Mouse (Mus musculus) spleen, postnatal 10 days (tissue): ENCODE measurements around the gene Samd4b.
A peak's percentile ranks its signal among the peaks of the same experiment; 100 is the strongest.
"Not testable (repeated sequence)": the region's sequence is repeated elsewhere in the genome, so short reads cannot be mapped to it uniquely, and the experiment has no call there.

Experiments used
- DNase-seq, 2 experiments: peaks; one replicate each; pipeline ENCODE4 v3.0.0; 2021 to 2022; ENCODE audit warnings: low spot score in 2 of 2

Samd4b gene

DNA sequence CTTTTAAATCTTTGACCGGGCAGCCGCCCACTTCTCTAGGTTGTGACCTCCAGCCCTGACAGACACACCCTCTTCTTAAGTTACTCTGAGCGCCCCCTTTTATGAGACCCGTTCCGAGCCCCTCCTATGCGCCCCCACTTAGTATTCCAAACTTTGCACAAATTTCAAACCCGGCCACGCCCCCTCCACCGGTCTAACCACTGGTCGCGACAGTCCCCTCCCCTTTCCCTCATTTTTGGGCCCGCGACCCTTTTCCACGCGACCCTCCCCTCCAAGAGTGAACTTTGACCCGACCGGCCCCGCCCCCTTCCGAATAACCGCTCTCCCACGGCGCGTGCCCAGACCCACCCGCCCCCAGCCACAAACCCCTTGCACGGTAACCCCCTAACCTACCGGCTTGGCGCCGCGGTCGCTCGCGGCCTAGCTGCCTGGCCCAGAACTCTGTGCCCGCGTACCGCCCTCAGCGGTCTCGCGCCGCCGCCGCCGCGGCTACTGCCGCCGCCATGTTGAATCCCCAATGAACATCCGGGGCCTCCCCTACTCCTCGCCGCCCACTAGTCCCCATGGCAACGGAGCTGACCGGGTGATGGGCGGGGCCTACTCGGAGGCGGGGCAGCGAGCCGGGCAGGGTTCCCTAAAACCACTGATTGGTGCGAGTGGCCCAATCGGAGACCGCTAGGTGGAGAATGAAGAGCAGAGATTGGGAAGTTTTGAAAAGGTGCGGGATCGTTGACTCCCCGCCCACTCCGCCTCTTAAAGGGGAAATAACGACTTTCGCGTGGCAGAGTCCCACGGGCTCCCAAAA is at the start of gene Samd4b, which contains the start of gene Pak4:
TSS of gene Samd4b (minus strand) at position 503 of the 805 bp plus-strand sequence.
TSS of gene Pak4 (minus strand) at position 544 of the 805 bp plus-strand sequence.
- peak; percentile 99 to 100 for DNase-seq

DNA sequence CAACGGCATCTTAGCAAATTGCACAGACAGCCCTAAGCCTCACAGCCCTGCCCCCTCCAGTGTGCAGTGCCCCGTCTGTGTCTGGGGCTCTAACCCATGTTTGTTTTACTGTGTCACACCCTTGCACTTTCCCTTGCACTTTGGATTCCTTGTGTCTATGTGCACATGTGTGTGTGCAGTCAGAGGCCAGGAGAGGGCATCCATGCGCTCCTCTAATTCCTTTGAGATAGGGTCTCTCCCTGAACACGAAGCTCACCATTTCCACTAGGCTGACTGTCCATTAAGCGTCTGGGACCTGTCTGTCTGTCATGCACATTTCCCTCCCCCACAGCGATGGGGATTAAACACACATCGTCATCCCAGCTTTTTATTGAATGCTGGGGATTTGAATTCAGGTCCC is 49.1 kb upstream of the Samd4b start:
- DNase-seq = no peak

DNA sequence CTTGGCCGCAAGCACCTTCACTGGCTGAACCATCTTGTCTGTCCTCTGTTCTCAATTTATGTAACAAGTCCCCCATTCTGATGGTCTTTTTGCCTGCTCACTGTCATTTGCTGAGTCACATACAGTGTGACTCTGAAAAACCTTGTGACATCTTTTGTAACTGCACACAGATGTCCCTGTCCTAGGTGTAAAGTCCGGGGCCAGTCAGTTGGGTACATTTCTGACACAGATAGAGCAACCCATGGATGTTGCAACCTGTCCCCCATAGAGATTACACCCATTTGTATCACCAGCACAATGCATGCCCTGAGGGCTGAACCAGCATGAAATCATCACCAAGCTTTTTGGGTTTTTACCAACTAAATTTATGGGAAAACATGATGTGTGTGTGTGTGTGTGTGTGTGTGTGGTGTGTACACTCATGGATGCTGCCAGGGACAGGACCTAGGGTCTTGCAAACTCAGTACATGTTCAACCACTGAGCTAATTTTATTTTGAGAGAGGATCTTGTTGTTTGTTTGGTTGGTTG is 48.1 kb upstream of the Samd4b start:
- DNase-seq = no peak

DNA sequence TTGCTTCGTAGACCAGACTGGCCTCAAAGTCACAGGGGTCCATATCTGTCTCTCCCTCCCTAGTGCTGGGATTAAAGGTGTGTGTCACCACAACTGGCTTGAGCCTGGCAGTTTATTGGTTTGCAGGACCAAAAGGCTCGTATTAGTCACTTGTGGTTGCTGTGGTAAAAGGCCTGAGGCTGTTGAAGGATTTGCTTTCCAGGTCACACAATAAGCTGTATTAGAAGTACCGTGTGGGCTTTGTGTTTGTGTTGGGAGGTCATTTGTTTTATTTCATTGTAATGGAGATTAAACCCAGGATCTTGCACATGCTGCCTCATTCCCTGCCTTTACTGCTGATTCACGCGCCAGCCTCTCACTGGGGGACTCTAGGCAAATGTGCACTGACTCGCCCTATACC is 47.4 kb upstream of the Samd4b start:
- no peak for DNase-seq

DNA sequence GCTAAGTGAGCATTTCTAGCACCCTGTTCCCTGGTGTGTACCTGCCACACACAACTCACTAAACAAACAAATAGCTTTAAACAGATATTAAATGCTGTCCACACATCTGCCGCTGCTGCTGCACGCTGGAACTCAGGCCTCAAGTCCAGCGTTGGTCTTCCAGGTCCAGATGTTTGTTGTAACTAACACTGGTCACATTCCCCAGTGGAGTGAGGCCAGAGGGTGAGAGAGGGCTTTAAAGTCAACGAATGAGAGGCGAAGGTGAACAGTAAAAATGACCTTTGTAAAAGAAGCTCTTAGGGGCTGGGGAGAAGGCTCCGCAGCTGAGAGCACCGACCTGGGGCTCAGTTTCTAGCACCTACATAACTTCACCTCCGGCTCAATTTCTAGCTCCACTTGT is 43.6 kb upstream of the Samd4b start:
- no peak for DNase-seq

DNA sequence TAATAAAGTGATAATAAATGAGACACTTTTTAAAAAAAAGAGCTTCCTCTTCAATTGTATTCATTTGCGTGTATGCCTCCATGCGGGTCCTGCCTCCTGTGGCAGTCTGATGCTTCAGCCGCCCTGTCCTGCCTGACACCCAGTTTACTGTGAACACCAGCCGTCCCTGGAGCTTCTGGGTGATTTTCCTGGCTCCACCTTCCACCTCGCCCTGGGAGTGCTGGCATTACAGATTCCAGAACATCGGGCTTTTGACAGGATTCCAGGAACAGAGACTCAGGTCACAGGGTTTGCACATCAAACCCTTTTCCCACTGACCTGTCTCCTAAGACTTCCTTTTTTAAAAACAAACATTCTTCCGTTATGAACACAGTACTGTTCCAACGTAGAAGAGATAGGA is 39.6 kb upstream of the Samd4b start:
- DNase-seq = no peak

DNA sequence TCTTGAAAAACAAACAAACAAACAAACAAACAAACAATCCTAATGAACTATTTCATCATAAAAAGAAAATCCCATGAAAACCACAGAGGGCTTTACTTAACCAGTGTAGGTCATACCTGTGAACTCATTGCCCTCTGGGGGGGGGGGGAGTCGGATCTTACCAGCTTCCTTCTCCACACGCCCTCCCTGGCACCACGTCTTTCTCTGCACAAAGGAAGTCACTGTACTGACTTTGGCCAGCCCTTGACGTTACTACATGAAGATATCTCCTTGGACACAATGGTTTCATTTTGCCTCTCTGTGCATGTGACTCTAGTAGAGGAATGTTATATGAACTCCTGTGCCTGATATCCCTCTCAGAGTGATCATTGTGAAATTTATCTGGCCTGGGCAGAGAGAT is 36.2 kb upstream of the Samd4b start:
- DNase-seq = no peak

DNA sequence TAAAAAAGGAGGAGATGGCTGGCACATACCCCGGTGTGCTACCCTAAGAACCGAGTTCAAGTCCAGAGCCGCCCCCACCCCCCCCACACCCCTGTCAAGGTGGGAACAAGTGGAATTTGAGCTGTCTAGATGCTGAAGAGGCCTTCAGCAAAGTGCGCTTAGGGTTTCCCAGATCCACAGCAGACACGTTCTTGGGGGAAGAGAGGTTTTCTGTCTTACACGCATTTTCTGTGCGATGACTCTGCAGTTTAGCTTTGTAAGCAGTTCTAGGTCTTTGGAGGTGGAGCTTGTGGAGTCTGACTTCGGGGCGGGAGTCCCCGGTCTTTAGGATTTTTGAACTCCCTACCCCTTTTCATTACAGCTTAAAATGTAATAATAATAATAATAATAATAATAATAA is 33.1 kb upstream of the Samd4b start, which contains the start of gene Acp7:
TSS of gene Acp7 (minus strand) at position 260 of the 400 bp plus-strand sequence.
- no peak for DNase-seq

DNA sequence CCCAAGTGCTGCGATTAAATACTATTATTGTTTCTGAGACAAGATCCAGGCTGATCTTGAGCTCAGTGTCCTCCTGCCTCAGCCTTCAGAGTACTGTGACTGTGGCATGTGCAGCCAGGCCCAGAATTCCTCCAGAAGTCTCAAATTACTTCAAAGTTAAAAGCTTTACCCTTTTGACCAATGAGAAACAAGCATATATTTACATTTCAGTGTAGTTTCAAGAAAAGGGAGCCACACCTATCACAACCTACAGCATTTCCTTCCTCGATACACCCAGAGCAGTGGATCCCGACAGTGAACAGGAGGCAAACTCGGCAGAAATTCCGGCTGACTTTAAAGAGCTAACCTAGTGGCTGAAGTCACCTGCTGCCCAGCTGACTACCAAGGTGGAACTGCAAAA is 26.8 kb upstream of the Samd4b start:
- DNase-seq = no peak

DNA sequence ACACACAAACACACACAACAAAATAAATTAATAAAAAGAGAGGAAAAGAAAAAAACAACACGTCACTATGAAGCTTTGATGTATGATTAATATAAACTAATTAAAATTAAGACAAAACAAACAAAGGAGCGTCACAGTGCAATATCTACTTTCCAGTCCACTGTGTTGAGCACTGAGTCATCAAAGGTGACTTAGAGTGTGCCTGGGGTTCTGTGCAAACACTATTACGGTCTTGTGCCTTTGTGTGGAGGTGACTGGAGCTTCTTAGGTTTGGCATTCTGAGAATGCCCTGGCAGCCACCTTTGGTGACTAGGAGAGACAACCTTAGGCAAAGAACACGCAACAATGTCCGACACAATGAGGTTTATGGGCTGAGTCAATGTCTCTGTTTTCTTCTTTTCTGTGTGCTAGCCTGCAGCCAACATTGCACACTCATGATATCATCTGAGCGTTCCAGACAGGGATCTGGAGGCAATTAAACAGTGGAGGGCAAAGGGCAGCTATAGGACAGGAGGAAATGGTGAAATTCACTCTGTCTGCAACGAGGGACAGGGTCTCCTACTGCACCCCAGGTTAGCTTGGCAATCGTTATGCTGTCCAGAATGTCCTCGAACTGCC is 21.3 kb upstream of the Samd4b start:
- DNase-seq = no peak

DNA sequence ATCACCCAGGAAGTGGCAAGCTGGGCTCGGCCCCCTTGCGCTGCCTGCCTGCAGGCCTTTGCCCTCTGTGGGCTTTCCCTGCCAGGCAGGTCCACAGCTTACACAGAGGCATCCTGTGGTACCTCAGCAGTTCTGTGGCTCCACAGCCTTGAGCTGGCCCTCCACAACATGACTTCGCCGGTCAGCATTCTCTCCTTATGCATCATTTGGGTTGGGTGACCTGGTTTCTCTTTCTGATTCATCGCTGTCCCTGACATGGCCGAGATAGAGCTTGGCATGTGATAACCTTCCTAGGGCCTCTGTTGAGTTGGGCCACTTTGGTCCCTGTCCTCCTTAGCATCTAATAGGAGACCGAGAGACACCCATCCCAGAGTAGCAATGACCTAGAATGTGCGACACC is 8.0 kb upstream of the Samd4b start:
- no peak for DNase-seq

DNA sequence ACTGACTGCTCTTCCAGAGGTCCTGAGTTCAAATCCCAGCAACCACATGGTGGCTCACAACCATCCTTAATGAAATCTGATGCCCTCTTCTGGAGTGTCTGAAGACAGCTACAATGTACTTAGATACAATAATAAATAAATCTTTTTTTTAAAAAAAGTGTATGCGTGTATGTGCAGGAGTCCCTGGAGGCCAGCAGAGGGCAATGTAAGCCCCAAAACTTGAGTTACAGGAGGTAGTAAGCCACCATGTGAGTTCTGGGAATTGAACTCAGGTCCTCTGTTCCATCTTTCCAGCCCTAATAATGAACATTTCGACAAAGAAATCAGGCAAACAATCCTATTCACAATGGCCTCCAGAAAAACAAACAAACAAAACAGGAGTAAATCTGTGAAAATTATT is 5.8 kb upstream of the Samd4b start:
- not testable (repeated sequence) for DNase-seq

DNA sequence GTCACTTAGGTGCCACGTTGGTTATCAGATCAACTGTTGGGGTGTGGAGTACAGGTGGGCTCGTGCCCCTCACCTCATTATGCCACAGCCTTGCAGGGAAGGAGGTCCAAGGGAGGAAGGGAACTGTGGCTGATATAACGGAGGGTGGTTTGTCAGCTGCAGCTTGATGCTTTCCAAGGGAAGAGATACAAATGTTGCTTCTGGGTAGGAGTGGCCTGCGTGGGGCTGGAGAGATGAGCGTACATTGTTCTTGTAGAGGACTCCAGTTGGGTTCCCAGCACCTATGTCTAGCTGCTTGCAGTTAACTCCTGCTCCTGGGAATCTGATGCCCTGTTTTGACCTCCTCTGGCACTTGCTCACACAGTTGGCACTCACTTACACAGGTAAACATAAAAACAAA is 5.2 kb upstream of the Samd4b start:
- no peak for DNase-seq

DNA sequence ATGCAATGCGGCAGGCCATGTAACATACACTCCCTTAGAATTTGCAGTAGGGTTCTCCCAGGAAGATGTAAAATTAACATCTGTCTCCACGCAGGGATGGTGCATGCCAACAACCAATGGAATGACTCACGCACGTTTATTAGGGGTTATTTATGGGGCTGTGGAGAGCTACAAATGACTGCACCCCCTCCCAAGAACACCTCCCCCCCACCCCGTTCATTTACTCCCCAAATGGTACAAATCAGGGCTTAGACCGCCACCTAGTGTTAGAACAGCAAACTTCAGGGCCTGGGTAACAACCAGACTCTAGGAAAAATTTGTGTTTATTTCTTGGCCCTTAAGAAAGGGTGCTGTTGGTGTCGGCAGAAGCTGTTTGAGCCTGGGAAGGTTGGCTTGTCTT is 3.7 kb upstream of the Samd4b start:
- peak; percentile 28 to 65 for DNase-seq

DNA sequence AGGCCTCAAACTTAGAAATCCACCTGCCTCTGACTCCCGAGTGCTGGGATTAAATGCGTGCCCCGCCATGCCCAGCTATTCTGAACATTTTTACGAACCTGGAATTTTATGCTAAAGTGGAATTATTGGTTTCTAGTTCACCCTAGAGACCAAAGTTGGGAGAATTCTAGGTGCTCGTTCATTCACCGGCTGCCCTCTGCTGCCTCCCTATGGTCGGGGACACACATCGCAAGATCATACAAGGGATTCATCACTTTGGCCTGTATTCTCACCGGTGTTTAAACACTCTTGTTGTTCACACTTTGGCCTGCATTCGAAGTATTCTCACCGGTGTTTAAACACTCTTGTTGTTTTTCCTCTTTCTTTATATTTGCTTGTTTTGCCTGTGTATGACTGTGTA is 3.1 kb upstream of the Samd4b start:
- peak; percentile 56 to 83 for DNase-seq

DNA sequence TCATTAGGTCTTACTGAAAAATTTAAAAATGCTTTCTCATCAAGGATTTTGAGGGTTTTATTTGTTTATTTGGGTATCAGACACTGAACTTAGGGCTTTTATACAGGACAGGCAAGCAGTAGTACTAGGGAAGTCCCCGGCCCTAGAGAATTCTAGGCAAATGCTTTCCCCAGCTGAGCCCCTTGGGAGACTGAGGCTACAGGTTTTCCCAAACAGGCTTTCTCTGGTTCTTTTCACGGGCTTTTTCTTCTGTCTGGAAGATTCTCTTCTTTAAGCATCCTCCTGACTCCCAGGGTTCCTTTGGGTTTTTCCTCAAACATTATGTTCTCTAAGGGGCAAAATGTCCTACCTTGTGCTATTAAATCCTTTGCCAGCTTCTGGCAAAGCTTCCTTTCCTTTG is 1.0 kb upstream of the Samd4b start:
- DNase-seq = no peak

DNA sequence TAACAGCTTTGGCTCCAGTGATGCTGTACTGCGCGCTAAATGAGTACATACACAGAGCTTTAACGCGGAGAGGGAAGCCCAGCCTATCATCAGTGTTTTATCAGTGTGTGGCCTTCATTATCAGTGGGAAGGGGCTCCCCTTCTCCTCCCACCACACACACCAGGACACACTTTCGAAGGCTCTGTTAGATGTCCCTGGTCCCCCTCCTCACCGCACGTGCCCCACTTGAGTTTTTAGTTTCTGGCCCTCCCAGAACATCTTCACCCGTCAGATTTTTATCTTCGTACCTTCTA is 720 bp downstream of the Samd4b start:
- peak; percentile 15 to 22 for DNase-seq

DNA sequence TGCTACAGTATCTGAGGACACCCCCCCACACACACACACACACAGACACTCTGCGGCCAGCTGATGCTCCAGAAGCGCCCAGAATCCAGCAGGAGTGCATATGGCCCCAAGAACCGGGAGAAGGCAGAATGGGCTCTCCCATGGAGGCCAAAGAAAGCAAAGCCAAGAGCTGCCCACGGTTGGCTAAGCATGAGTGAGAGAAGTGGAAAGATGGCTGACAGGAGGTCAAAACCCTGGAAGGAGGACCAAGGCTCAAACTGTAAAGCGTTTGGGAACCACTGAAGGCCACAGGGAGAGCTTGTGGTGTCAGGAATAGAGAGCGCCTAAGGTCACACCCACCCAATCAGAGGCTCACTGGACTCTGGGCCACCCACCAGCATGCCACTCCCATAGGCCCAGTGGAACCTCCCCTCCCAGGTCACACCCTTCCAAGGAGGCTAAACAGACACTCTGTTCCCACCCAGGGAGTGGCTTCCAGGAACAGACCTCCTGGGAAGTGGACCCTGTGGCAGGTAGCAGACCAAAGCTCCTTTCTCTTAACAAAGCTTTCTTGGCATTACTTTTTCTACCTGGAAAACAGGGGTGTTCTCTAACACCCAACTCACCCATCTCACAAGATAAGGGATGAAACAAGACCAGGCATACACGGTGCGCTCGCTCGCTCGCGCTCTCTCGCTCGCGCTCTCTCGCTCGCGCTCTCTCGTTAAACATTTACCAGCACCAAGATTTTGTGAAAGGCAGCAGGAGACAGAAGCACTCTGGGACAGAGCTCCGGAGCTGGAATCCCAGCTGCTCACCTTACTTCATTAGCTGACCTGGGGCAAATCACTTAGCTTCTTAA is 1.3 kb downstream of the Samd4b start:
- DNase-seq = peak; percentile 54 to 65

DNA sequence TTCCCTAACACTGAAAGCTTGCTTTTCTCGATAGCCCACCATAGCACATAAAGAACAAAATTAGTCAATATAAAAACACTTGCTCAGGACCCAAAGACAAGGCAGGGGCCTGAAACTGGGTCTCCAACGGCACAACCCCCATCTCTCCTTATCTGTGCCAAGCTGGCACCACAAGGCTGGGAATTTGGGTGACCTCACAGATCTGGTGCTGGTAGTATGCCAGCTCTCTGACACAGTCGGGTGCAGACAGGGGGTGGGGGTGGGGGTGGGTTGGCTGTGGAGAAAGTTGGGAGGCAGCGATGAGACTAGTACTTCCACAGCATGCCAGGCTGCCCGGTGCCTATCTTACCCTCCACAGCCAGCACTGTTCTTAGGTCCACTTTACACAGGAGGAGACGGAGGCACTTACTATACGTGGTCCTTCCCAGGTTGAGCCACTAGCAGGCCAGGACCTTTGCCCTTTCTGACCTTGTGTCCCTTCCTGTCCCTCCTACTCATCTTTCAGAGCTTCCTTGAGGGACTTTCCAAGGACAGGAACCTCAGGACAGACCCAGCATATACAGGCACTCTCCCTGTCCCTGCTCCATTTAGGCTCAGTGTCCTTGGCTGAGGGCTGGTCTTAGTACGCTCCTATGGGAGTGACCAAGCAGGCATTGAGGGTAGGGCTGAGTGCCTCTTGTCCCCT is 2.1 kb downstream of the Samd4b start:
- DNase-seq = no peak

DNA sequence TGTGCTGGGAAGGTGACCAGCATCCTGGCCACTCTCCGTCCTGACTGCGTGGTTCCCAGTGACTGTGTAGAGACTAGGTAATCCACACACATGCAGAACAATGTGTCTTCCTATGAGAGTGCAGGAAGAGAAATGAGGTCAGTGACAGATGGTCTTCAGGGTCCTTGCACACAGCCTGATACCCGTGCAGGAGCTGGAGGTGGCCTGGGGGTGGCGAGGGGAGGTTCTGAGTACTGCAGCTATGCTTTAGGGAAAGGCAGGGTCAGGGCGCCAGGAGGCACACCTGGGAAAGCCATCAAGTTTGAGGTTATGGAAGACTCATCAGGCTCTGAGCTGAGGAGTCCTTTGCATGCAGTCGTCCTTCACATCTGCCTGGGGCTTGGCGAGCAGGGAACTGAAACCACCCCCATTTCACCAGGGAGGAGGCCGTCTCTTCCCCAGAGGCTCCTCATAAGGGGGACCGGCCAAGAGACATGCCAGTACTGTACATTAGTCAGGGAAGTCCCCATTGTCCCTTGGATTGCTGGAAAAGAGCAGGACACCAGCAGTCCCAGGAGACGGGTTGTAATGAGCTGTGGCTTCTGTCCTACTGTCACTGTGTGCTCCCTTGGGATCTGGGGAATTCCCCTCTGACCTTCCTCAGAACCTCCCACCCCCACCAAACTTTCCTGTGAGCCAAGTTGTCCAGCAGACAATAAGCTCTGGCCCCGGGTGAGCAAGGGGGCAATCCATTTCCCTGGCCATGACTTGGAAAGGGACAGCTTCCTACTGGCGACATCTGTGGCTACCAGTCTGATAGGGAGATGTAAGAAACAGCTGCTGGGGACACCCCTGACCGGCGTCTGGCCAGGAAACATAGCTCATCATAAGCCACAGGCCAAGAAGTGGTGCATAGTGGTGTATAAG is 4.5 kb downstream of the Samd4b start:
- peak; percentile 17 to 50 for DNase-seq

DNA sequence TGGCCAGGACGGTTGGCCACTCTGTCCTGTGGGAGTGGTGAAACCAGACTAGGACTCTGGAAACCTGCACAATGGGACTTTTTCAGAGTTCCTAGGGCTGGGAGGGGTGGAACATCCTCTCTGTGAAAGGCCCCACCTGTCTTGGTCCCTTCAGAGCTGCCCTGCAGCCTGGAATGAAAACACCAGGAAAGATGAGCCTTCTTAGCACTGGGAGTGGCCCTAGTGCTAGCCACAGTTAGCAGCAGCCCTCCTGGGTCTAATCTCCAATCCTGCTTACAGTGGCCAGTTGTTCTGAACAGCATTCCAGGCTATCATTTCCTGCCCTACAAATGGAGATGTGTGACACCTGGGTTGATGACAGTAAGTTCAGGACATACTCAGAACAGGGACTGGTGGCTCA is 6.1 kb downstream of the Samd4b start:
- DNase-seq = peak in 1 of 2 experiments; percentile 7
